Mouse (Mus musculus) left cerebral cortex, postnatal 36 days (tissue): ENCODE data around the gene Rnf11. TPM values are rescaled to one million over a fixed set of nuclear protein-coding genes. Genes with fewer than 3 reads are reported as not detected.
A peak's percentile ranks its signal among the peaks of the same experiment; 100 is the strongest.
"Not testable (repeated sequence)": the region's sequence is repeated elsewhere in the genome, so short reads cannot be mapped to it uniquely, and the experiment has no call there.

Experiments
- DNase-seq, 2 experiments: peaks; one replicate each; pipeline ENCODE4 v3.0.0; 2021 to 2022; ENCODE audit warnings: low spot score in 2 of 2, mixed read lengths in 1 of 2
- intact Hi-C: fragments of 180-260 bp; cut with DNase I; formaldehyde crosslinking; loops from one replicate; pipeline ENCODE4 v1.15.1; 2025
- total RNA-seq, 2 experiments: library from RNA; stranded (reverse); gene quantifications; 2 replicates each; pipeline ENCODE4 v1.2.3; 2021

Rnf11 gene
- total RNA-seq, 2 experiments from 2014 or later, result 207 to 216 TPM

DNA sequence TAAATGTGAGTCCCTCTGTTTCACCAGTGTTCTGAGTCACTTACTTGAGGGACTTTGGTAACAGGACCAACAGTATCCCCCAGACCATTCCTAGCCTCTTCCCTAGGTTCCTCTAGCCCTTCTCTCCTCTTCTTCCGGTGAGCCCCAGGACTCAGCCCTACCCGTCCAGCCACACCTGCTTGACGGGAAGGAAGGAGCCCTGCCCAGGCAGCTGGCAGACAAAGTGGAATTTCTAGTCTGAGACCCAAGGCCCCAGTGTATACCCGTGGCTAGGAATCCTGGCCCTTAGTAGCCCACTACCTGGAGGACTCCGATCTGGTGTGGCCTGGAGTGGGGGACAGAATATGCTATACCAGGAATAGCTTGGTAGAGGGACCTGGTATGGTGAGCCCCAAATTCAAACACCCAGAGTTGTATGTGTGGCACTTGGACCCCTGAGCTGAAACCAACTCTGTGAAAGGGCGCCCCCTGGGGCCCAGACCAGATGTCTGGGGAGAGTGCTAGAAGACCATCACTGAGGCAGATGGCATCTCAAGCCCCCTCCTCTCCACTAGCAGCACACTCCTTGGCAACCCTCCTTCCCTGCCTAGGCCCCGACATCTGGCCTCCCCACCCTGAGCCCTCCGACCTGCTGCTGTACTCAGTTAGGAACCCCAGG is 64.3 kb downstream of the Rnf11 start:
- no peak for DNase-seq
- intact Hi-C loops, result no loop called here

DNA sequence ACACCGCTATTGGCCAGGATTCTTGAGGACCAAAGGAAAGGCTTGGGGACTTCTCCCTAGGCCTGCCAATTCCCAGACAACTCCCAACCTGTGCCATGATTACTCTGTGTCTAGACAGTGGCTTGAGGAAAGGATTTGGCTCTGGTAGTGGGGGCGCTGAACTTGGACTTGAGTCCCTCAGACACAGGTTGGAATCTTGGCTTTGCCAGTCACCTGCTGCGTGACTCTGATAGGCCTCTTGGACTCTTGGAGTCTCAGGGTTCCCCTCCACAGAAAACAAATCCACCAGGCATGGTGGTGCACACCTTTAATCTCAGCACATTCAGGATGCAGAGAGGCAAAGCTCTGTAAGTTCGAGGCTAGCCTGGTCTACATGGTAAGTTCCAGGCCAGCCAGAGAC is 65.0 kb downstream of the Rnf11 start:
- no peak for DNase-seq
- intact Hi-C loops, result no loop called here

DNA sequence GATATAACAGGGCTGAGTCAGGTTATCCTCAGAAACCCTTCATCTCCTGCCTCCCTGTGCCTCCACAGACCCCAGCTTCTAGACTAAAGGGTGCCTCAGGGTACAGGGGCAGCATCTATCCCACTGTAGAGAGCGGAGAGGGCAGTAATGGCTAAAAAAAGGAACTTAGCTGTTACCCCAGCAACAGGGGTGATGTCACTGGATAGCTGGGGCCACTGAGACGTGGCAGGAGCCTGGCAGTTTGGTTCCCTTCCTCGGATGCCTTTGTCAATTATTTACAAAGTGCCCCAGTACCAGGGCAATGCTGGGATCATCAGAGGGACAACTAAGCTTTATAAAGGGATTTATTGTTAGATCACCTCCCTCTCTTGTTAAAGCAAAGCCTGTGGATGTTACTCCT is 65.5 kb downstream of the Rnf11 start:
- intact Hi-C loops, result no loop called here
- no peak for DNase-seq

DNA sequence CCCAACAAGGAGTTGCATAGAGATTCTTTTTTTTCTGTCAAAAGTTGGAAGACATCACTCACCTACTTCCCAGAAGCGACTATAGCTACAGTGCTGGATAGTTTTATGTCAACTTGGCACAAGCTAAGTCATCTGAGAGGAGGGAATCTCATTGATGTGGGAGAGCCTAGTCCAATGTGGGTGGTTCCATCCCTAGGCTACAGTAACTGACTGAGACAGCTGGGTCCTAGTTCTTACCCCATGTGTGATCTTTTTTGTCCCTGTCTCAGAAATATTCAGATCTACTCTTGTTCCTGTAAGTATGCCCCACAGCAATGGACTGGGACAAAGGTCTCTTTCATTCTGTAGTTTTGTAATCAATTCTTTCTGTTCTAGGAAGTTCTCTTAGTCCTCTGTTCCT is 66.5 kb downstream of the Rnf11 start:
- no peak for DNase-seq
- intact Hi-C loops, result no loop called here

DNA sequence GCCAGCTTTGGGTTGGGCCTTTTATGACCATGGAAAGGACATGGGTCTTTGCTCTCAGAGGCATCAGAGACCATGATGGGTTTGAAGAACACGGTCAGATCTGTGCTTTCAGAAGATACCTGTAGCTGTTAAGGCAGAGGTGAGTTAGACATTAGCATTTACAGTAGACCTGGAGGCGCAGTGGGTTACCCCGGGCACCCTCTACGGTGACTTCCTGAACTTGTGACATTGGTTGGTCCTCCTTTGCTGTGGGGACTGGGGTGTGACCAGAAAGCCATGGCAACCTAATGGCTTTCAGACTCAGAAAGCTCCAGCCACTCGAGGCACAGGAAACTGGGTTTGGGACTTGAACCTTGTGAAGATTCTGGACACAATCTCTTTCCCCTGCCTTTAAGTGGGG is 72.3 kb downstream of the Rnf11 start:
- intact Hi-C loops, result no loop called here

DNA sequence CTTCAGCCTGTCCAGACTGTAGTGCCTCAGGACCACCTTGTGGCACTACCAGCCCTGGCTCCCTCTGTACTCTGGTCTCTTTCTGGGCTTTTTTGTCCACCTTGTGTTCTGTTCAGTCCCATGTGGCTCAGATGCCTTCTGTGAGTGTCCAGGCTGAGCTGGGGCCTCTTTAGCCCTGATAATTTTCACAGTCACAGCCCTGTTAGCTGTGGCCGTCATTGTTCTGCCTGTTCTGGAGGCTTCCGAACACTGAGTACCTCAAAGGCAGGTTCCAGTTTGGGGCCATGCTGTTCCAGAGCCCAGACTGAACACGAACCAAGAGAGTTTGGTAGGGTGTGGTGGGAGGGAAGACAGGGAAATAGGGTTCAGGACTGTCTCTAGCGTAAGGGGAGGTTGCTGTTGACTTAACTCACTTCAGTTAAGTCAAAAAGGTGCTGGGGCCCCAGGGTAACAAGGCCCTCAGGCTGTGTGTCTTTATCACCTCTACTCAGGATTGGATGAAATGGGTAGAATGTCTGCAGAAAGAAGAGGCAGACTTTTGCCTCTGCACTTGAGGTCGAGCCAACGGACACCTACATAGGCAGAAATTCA is 73.1 kb downstream of the Rnf11 start:
- no peak for DNase-seq
- intact Hi-C loops, result no loop called here

More for the DNA sequence above, 72.3 kb downstream of the Rnf11 start:
- DNase-seq, result no peak

DNA sequence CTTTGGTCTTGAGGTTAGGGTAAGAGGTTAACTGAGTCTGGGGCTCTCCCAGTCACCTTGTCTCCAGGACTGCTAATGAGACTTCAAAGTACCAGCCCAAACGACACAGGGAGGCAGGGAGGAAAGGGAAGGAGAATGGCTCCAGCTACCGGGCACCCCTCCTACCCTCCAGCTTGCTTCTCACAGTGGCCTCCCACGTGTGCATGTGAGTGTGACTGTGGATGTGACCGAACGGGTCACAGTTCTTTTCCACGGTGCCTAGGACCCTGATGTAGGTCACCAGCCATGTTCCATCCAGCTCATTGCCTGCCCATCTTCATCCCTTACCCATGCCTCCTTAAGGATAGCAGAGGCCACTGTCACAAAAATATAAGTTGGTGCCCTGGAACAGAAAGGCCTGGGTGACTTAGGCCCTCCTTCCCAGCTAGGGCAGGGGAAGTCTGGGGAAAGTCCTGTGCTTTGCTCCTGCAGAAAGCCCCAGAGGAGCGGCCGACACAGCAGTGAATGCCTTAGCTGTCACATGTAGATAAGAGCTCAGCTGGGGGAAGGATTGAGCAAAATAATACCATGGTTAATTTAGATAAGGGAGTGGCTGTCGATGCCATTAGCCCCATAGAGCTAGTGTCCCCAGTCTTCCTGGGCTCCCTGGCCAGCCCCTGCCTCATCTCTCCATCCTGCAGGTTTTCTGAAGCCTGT is 73.7 kb downstream of the Rnf11 start:
- intact Hi-C loops, result no loop called here
- DNase-seq, result no peak

DNA sequence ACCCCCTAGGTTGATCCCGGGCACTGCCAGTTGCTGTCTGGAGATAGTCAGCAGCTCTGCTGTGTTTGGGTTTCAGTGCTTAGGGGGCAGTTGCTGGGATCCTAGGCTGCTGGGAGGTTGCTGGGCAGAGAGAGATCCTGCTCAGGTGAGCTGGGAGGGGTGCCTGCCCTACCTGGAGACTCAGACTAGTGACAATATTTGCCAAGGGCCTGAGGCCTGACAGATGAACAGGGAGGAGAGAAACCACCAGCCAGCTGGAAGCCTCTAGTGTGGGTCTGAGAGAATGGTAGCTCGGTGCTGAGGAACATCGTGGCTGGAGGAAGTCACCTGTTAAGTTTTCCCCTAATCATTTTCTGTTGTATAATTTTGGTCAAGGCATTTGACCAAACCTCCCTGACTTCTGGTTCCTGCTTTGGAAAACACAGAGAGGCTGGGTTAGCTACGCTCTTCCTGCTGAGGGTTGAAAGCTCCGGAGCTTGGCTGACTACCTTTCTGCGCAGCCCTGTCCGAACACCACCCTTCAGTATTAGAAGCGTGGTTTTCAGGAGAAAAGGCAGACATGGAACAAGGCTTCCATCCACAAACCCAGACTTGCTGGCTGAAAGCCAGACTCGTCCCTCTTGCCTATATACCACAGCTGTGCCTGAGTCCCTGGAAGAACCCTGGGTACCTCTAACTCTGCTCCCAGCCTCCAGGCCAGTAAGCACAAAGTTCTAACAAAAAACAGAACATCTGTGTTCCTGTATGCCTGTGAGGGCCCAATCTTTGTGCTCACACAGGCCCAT is 76.6 kb downstream of the Rnf11 start:
- intact Hi-C loops, result no loop called here
- DNase-seq, result no peak

DNA sequence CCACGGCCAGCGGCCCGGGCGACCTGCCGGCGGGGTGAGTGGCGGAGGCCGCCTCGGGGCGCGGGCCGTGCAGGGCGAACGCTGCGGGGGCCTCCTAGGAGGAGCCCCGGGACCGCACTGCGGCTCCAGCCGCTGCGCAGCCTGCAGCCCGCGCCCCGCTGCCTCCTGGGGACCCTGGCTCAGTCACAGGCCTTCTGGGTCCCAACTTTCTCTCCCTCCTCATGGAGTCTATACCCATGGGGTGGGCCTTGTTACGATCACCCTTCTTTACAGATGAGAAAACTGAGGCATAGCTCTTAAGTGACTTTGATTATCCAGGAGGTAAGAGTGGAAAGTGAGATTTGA is 77.4 kb downstream of the Rnf11 start:
- intact Hi-C loops, result no loop called here
- DNase-seq, result no peak

DNA sequence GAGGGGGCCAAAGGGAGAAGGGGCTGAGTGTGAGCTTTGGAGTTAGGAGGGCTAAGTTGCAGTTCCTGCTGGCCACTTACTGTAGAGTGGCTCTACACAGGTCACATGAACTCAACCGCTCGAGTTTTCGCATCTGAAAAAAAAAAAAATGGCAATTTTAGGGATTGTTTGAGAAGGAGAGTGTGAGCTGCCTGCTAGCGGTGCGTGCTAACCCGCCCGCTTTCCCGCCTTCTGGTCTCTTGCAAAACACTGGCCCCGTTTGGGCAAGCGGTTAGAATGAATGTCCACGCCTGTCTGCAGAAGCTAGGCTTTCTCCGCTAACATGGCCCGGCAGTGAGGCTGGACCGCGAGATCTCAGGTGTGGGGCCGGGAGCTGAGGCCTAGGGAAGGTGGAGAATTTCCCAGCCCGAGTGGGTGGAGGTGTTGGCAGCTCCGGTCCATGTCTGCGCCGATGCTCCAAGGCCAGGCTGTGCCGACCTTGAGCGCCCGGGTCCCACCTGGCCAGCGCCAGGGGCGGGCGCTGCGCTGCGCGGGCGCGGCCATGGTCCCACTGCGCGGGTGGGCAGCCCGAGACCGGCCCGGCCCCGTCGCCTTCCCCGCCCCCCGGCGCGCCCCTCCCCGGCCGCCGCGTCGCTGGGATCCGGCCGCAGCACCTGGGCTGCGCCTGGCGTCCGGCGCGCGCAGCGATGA is 77.9 kb downstream of the Rnf11 start, which contains the start of gene Ttc39a:
Gene Ttc39a (plus strand): TSS at position 138 of the 690 bp plus-strand sequence.
- intact Hi-C loops, result no loop called here
- peak; percentile 34 to 39 for DNase-seq

DNA sequence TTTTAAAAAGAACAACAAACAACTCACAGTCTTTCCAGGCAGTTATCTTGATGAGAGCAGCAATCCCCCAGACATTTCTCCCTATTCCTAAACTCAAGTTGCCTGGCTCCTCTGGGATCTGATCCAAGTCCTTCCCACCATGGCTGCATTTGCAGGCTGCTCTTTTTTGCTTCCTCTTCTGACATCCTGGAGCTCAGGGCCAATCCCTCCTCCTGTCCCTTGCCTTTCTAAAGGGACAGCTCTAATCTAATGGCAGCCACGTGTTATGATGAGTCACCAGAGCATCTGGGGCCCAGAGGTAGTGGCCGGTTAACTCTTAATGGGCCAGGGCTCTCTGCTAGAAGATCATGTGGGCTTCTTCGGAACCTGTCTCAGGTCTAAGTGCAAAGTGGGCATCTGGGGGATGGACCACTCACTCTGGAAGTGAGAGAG is 78.5 kb downstream of the Rnf11 start:
- intact Hi-C loops, result no loop called here
- peak; percentile 23 to 29 for DNase-seq

DNA sequence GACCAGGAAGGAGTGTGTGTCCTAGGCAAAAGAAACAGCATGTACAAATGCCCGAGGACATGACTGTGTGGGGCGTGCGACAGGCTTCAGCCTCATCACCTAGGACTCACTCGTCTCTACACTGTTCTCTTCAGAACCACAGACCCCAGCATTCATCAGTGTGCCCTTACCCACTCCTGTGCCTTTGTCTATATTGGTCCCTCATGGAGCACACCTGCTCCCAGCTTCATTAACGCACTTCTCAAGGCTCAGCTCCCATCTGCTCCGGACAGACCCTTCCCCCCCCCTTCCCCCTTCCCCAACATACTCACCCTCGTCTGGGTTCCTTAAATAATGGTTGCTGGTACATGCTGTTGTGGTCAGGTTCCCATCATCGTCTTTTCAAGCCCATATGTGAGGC is 79.1 kb downstream of the Rnf11 start:
- intact Hi-C loops, result no loop called here
- no peak for DNase-seq

DNA sequence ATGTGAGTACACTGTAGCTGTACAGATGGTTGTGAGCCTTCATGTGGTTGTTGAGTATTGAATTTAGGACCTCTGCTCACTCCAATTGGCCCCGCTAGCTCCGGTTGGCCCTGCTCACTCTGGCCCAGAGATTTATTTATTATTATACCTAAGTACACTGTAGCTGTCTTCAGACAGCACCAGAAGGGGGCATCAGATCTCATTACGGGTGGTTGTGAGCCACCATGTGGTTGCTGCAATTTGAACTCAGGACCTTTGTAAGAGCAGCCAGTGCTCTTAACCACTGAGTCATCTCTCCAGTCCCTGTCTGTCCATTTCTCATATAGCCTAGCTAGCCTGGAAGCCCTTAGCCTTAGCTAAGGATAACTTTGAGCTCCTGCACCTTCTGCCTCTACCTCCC is 79.6 kb downstream of the Rnf11 start:
- DNase-seq, intact Hi-C loops: not testable (repeated sequence)

DNA sequence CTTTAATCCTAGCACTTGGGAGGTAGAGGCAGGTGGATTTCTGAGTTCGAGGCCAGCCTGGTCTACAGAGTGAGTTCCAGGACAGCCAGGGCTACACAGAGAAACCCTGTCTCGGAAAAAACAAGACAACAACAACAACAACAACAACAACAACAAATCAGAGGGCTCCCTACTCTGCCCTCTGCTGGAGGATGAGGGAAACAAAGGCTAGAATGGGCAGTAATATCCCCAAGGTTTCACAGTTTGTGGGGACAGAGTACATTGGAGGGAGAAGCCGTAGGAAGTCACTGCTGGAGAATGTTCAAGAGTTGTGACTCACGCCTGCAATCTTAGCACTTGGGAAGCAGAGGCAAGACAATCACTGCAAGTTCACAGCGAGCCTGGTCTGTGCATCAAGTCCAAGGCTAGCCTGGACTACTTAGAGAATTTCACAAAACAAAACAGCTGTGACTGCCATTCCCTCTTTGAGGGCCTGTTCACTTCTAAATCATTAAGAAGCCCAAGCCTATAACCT is 83.3 kb downstream of the Rnf11 start:
- intact Hi-C loops, result no loop called here
- DNase-seq, result no peak

Other genes starting within 250 kb of the Rnf11 start
- 100 to 1,000 TPM; 184 to 202 TPM for gene Eps15, start 204.5 kb downstream of the Rnf11 start, total RNA-seq
- 1 to 10 TPM; 3.1 TPM for gene Ttc39a, start 78.1 kb downstream of the Rnf11 start, total RNA-seq
- not detected for gene 4930522H14Rik, start 46.6 kb upstream of the Rnf11 start, total RNA-seq
- 1 to 10 TPM; 2.7 to 3.5 TPM for gene Cdkn2c, start 182.5 kb upstream of the Rnf11 start, total RNA-seq
- 10 to 100 TPM; 23.1 to 23.7 TPM for gene Faf1, start 191.9 kb upstream of the Rnf11 start, total RNA-seq